Mouse (Mus musculus): ENCODE results near the gene Capza2. TPM values are rescaled to one million over a fixed set of nuclear protein-coding genes. Genes with fewer than 3 reads are reported as not detected.
A peak's percentile ranks its signal among the peaks of the same experiment; 100 is the strongest.

The Capza2 gene
- total and polyA plus RNA-seq, 3 experiments = 26.9 to 147 (median 130) TPM

- 53% methylated on average over 2 of the region's 2 CpGs for WGBS
- DNase-seq = no peak
- no peaks in the 10 kb centered on the region for H3K79me2 ChIP-seq (replicated peaks; ENCODE audit: control insufficient read depth, insufficient read depth, low read length)
- no peak overlapping the region for H3K4me3 ChIP-seq
- no peaks in the 10 kb centered on the region for H3K27me3 ChIP-seq (ENCODE audit: control insufficient read depth, insufficient read depth, low read length)
- TF ChIP-seq EP300 (IDR thresholded peaks at IDR 0.05; ENCODE audit: insufficient read depth, low read depth, low read length) (no peak), POLR2A (IDR thresholded peaks at IDR 0.05; ENCODE audit: insufficient read depth, low read depth, low read length) (no peak), CTCF (IDR thresholded peaks at IDR 0.05) (no peak)
- no peak overlapping the region for H3K9ac ChIP-seq (ENCODE audit: low read depth, low read length)
- no peak overlapping the region for H3K27ac ChIP-seq
- intact Hi-C loops (cut with DNase I) = loop anchor here (5.0 kb wide), 1 partner anchor 407 kb away; no protein-coding TSS in a partner anchor
- H3K4me1 ChIP-seq (ENCODE audit: control insufficient read depth, insufficient read depth, low read length) = no peaks in the 10 kb centered on the region
- peaks cover 10% of the 10 kb centered on the region for H3K36me3 ChIP-seq (ENCODE audit: control insufficient read depth, insufficient read depth, low read length)
These were observed 33.8 kb downstream of the Capza2 start for GRCm38 (mm10) chr6:17669826-17670225.

GRCm38 (mm10) chr6:17675019-17675756 is 39.2 kb downstream of the Capza2 start:
- Histone ChIP-seq H3K27ac (no peak overlapping the region), H3K4me1 (ENCODE audit: control insufficient read depth, insufficient read depth, low read length) (no peaks in the 10 kb centered on the region), H3K4me3 (no peak overlapping the region), H3K36me3 (ENCODE audit: control insufficient read depth, insufficient read depth, low read length) (no peaks in the 10 kb centered on the region), H3K27me3 (ENCODE audit: control insufficient read depth, insufficient read depth, low read length) (no peaks in the 10 kb centered on the region), H3K9ac (ENCODE audit: low read depth, low read length) (no peak overlapping the region), H3K79me2 (replicated peaks; ENCODE audit: control insufficient read depth, insufficient read depth, low read length) (no peaks in the 10 kb centered on the region)
- 13% methylated on average over 11 of the region's 12 CpGs for WGBS
- intact Hi-C loops (cut with DNase I) = loop anchor here (1.0 to 2.0 kb wide), 4 partner anchors 20 to 167 kb away; no protein-coding TSS in a partner anchor
- peak; percentile 41 to 70 for DNase-seq
- TF ChIP-seq POLR2A (IDR thresholded peaks at IDR 0.05; ENCODE audit: insufficient read depth, low read depth, low read length) (no peak), CTCF (IDR thresholded peaks at IDR 0.05) (peak; percentile 93), EP300 (IDR thresholded peaks at IDR 0.05; ENCODE audit: insufficient read depth, low read depth, low read length) (peak; percentile 60; the same call in 1 of the 2 replicates)

- DNase-seq = no peak
- H3K27ac ChIP-seq = no peak overlapping the region
- H3K36me3 ChIP-seq (ENCODE audit: control insufficient read depth, insufficient read depth, low read length) = no peaks in the 10 kb centered on the region
- no peak overlapping the region for H3K4me3 ChIP-seq
- TF ChIP-seq EP300 (IDR thresholded peaks at IDR 0.05; ENCODE audit: insufficient read depth, low read depth, low read length) (no peak), POLR2A (IDR thresholded peaks at IDR 0.05; ENCODE audit: insufficient read depth, low read depth, low read length) (no peak), CTCF (IDR thresholded peaks at IDR 0.05) (no peak)
- H3K4me1 ChIP-seq (ENCODE audit: control insufficient read depth, insufficient read depth, low read length) = no peaks in the 10 kb centered on the region
- intact Hi-C loops (cut with DNase I) = no loop called here
- 74% methylated on average over 2 of the region's 2 CpGs for WGBS
- H3K27me3 ChIP-seq (ENCODE audit: control insufficient read depth, insufficient read depth, low read length) = no peaks in the 10 kb centered on the region
- H3K79me2 ChIP-seq (replicated peaks; ENCODE audit: control insufficient read depth, insufficient read depth, low read length) = no peaks in the 10 kb centered on the region
- H3K9ac ChIP-seq (ENCODE audit: low read depth, low read length) = no peak overlapping the region
These were observed 41.0 kb downstream of the Capza2 start for GRCm38 (mm10) chr6:17677008-17677407.

GRCm38 (mm10) chr6:17680266-17680925 is 44.4 kb downstream of the Capza2 start:
- Histone ChIP-seq H3K27me3 (ENCODE audit: control insufficient read depth, insufficient read depth, low read length) (no peaks in the 10 kb centered on the region), H3K4me1 (ENCODE audit: control insufficient read depth, insufficient read depth, low read length) (no peaks in the 10 kb centered on the region), H3K79me2 (replicated peaks; ENCODE audit: control insufficient read depth, insufficient read depth, low read length) (no peaks in the 10 kb centered on the region), H3K27ac (no peak overlapping the region), H3K36me3 (ENCODE audit: control insufficient read depth, insufficient read depth, low read length) (no peaks in the 10 kb centered on the region), H3K4me3 (no peak overlapping the region), H3K9ac (ENCODE audit: low read depth, low read length) (no peak overlapping the region)
- intact Hi-C loops (cut with DNase I) = no loop called here
- no peak for DNase-seq
- WGBS = 64% methylated on average over 6 of the region's 6 CpGs
- TF ChIP-seq POLR2A (IDR thresholded peaks at IDR 0.05; ENCODE audit: insufficient read depth, low read depth, low read length) = no peak
- no peak for TF ChIP-seq EP300 (IDR thresholded peaks at IDR 0.05; ENCODE audit: insufficient read depth, low read depth, low read length)

- H3K4me3 ChIP-seq = no peak overlapping the region
- no peaks in the 10 kb centered on the region for H3K79me2 ChIP-seq (replicated peaks; ENCODE audit: control insufficient read depth, insufficient read depth, low read length)
- no peak for TF ChIP-seq POLR2A (IDR thresholded peaks at IDR 0.05; ENCODE audit: insufficient read depth, low read depth, low read length)
- no peak for TF ChIP-seq EP300 (IDR thresholded peaks at IDR 0.05; ENCODE audit: insufficient read depth, low read depth, low read length)
- TF ChIP-seq CTCF (IDR thresholded peaks at IDR 0.05) = no peak
- H3K9ac ChIP-seq (ENCODE audit: low read depth, low read length) = no peak overlapping the region
- WGBS = 98% methylated on average over 8 of the region's 8 CpGs
- H3K4me1 ChIP-seq (ENCODE audit: control insufficient read depth, insufficient read depth, low read length) = no peaks in the 10 kb centered on the region
- H3K36me3 ChIP-seq (ENCODE audit: control insufficient read depth, insufficient read depth, low read length) = no peaks in the 10 kb centered on the region
- intact Hi-C loops (cut with DNase I) = no loop called here
- H3K27me3 ChIP-seq (ENCODE audit: control insufficient read depth, insufficient read depth, low read length) = no peaks in the 10 kb centered on the region
- DNase-seq = no peak
- no peak overlapping the region for H3K27ac ChIP-seq
These were observed 45.8 kb downstream of the Capza2 start for GRCm38 (mm10) chr6:17681810-17682209.

- no peak overlapping the region for H3K27ac ChIP-seq
- 72% methylated on average over 5 of the region's 5 CpGs for whole genome bisulfite sequencing
- no peak for DNase-seq
- intact Hi-C loops (cut with DNase I) = no loop called here
- H3K4me1 ChIP-seq (ENCODE audit: control insufficient read depth, insufficient read depth, low read length) = no peaks in the 10 kb centered on the region; the same call in none of the 2 replicates
- no peaks in the 10 kb centered on the region for H3K36me3 ChIP-seq (ENCODE audit: control insufficient read depth, insufficient read depth, low read length)
- H3K27me3 ChIP-seq (ENCODE audit: control insufficient read depth, insufficient read depth, low read length) = no peaks in the 10 kb centered on the region
- no peaks in the 10 kb centered on the region for H3K79me2 ChIP-seq (replicated peaks; ENCODE audit: control insufficient read depth, insufficient read depth, low read length)
- no peak overlapping the region for H3K9ac ChIP-seq (ENCODE audit: low read depth, low read length)
- no peak for TF ChIP-seq POLR2A (IDR thresholded peaks at IDR 0.05; ENCODE audit: insufficient read depth, low read depth, low read length)
- no peak for TF ChIP-seq CTCF (IDR thresholded peaks at IDR 0.05)
- TF ChIP-seq EP300 (IDR thresholded peaks at IDR 0.05; ENCODE audit: insufficient read depth, low read depth, low read length) = no peak
- no peak overlapping the region for H3K4me3 ChIP-seq
These were observed 52.6 kb downstream of the Capza2 start for GRCm38 (mm10) chr6:17688676-17689075.
